Mouse (Mus musculus) kidney, postnatal 0 days (tissue): Measurements from ENCODE around the gene Mrc2. TPM values are rescaled to one million over a fixed set of nuclear protein-coding genes. Genes with fewer than 3 reads are reported as not detected.
A peak's percentile ranks its signal among the peaks of the same experiment; 100 is the strongest.

Experiments
- ATAC-seq: fragments of 200-750 bp; cut with Nextera tagmentation; replicated peaks from 2 replicates; pipeline ENCODE4 v1.8.0; 2017; ENCODE audit warnings: low read depth, moderate number of reproducible peaks, moderate TSS enrichment, moderate library complexity; ENCODE audit not compliant: low FRiP score
- DNase-seq: peaks from one replicate; pipeline ENCODE4 v3.0.0-alpha.2; 2016; ENCODE audit warnings: low spot score
- H3K27ac ChIP-seq: fragments of 300-500 bp; sonication (generic); 2 replicates; pipeline ENCODE4 v1.5.1; 2014; ENCODE audit warnings: mild to moderate bottlenecking
- H3K27me3 ChIP-seq: fragments of 300-500 bp; sonication (generic); 2 replicates; pipeline ENCODE4 v1.6.1; 2014; ENCODE audit warnings: low read length, mixed read lengths; ENCODE audit not compliant: insufficient read depth
- H3K36me3 ChIP-seq: fragments of 300-500 bp; sonication (generic); 2 replicates; pipeline ENCODE4 v1.6.1; 2014; ENCODE audit warnings: low read length, mixed read lengths; ENCODE audit not compliant: insufficient read depth
- H3K4me1 ChIP-seq: fragments of 300-500 bp; sonication (generic); replicated peaks from 2 replicates; pipeline ENCODE4 v1.6.1; 2014; ENCODE audit warnings: antibody characterized with exemption, low read length, mixed read lengths; ENCODE audit not compliant: insufficient read depth
- H3K4me2 ChIP-seq: fragments of 300-500 bp; sonication (generic); 2 replicates; pipeline ENCODE4 v1.6.1; 2014; ENCODE audit warnings: mild to moderate bottlenecking, low read length, moderate library complexity, mixed read lengths
- H3K4me3 ChIP-seq: fragments of 300-500 bp; sonication (generic); replicated peaks from 2 replicates; pipeline ENCODE4 v1.5.1; 2014; ENCODE audit warnings: low read depth, low read length
- H3K9ac ChIP-seq: fragments of 300-500 bp; sonication (generic); 2 replicates; pipeline ENCODE4 v1.6.1; 2014; ENCODE audit warnings: low read depth, low read length
- H3K9me3 ChIP-seq: fragments of 300-500 bp; sonication (generic); replicated peaks from 2 replicates; pipeline ENCODE4 v1.6.1; 2016; ENCODE audit warnings: low read length, inconsistent platforms, mixed read lengths
- CTCF ChIP-seq: IDR thresholded peaks from 2 replicates; pipeline ENCODE4 v1.5.1; 2016; ENCODE audit warnings: antibody characterized with exemption, low read depth, mild to moderate bottlenecking, moderate library complexity
- WGBS: fragments of 180-500 bp; shearing (Covaris S2); extraction: QIAGEN DNeasy Blood & Tissue Kit; methylation state at CpG from one replicate; pipeline ENCODE4 v1.1.7; 2014; 5-methylcytosine and 5-hydroxymethylcytosine counted together
- polyA plus RNA-seq: library from polyadenylated mRNA; unstranded; fragments of >200 nt; fragmentation: Nextera tagmentation; extraction: Ambion mirVana; gene quantifications from 2 replicates; pipeline ENCODE4 v1.2.1, GENCODE M21; 2015

The Mrc2 gene
- polyA plus RNA-seq, 1 experiment from 2014 or later, result 9.5 TPM

DNA sequence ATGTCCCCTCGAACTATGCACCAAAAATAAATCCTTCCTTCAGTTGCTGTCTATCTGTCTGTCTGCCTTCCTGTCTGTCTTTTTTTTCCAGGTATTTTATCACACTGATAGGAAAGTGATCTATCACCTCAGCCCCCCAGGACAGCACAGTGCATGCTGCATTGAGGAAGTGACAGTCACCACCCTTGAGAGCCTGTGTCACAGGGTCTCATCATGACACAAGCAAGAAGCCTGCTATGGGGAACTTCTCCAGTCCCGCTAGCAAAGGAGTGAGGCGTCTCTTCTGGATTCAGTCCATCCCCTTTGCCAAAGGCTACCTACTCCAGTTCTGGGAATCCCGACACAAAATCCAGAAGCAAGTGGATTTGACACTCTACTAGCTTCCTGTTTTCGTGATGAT lies 76.4 kb downstream of the Mrc2 start:
- Histone ChIP-seq H3K9ac (no peak overlapping the region), H3K9me3 (no peaks in the 10 kb centered on the region), H3K4me3 (no peak overlapping the region), H3K27me3 (no peaks in the 10 kb centered on the region), H3K36me3 (no peaks in the 10 kb centered on the region), H3K4me1 (peaks cover 12% of the 10 kb centered on the region; the same call in 1 of the 2 replicates), H3K27ac (no peak overlapping the region), H3K4me2 (no peak overlapping the region)
- no peak for TF ChIP-seq CTCF
- no peak for ATAC-seq
- no peak for DNase-seq
- 74% methylated on average over 5 of the region's 5 CpGs for WGBS

DNA sequence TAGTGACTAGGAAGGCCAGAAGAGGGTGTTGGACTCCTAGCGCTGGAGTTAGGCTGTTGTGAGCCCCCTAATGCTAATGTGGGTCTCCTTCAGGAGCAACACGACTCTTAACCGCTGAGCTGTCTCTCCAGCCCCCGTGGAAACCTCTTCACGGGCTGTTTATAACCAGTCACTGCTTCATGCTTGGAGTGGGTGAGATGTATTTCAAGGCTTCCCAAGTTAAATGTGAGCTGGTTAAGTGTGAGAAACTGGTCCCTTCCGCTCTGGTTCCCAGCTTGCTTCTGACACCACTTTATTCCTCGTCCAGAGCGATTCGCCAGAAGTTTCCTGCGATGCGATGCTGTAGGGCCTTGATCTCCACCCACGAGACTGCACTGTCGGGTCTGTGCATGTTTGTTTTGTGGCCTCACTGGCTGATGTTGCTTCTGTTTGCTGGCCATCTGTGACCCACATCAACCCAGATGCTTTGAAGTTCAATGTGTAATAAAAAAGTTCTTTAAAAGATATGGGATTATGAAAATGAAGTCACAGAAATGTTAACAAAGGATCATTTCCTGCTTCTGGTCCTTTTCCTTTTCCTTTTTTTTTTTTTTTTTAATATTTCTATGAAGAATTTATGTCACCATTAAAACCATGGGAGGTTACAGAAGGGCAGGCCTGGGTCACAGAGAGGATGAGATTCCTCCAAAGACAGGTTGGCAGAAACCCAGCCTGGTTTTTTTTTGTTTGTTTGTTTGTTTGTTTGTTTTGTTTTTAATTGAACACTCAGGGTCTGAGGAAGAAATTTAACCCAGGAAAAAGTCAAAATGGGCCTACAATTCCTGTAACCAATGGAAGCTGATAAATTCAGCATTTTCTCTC lies 77.3 kb downstream of the Mrc2 start:
- no peak overlapping the region for H3K4me3 ChIP-seq
- TF ChIP-seq CTCF, result no peak
- H3K9me3 ChIP-seq, result no peaks in the 10 kb centered on the region
- H3K27ac ChIP-seq, result no peak overlapping the region
- ATAC-seq (no peak), DNase-seq (peak; percentile 17)
- H3K4me2 ChIP-seq, result no peak overlapping the region
- peaks cover 11% of the 10 kb centered on the region; the same call in 1 of the 2 replicates for H3K4me1 ChIP-seq
- H3K27me3 ChIP-seq, result no peaks in the 10 kb centered on the region
- no peaks in the 10 kb centered on the region for H3K36me3 ChIP-seq
- 79% methylated on average over 13 of the region's 13 CpGs for WGBS
- H3K9ac ChIP-seq, result no peak overlapping the region

DNA sequence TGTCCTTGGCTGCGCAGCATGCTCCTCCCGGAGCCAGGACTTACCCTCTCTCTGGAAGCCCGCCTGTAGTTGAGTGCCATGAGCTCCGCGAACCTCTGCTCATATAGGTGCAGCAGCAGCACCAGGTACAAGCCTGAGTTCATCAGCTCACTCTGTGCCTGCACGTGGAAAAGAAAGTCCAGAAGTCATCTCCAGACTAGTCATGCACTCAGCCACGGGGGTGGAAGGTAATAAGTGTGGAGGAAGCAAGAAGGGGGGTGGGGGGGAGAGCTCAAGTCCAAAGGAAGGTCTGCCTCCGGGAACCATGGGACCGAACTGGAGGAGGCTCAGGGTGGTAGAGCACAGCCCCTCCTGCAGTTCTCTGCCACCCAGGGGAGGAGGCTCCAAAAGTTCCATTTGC lies 79.4 kb downstream of the Mrc2 start:
- Histone ChIP-seq H3K27ac (no peak overlapping the region), H3K9ac (no peak overlapping the region), H3K9me3 (no peaks in the 10 kb centered on the region), H3K4me1 (0 out of 2 replicates have a peak, but pooled peaks cover 8% of the 10 kb centered on the region), H3K4me3 (no peak overlapping the region), H3K27me3 (no peaks in the 10 kb centered on the region), H3K4me2 (no peak overlapping the region), H3K36me3 (no peaks in the 10 kb centered on the region)
- no peak for TF ChIP-seq CTCF
- no peak for DNase-seq
- peak; percentile 70 for ATAC-seq
- WGBS, result 63% methylated on average over 9 of the region's 9 CpGs

DNA sequence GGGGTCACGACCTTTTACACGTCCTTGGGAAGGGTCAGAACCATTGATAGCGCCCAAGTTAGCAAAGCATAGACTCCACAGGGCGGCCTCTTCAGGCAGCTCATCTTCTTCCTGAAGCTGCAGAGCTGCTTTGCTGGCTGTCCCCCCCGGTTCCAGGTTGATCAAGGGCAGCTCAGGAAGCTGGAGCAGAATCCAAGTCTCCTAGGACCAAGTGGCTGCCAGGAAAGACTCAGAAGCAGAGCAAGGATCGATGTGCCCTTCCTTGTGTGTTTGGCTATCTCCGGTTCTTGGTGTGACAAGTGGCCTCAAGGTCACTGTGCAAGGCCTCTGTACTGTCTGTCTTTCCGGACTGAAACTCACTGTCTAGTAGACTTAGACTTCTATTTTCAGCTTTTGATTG lies 81.4 kb downstream of the Mrc2 start:
- no peak for DNase-seq
- Histone ChIP-seq H3K4me2 (no peak overlapping the region), H3K9ac (no peak overlapping the region), H3K27me3 (no peaks in the 10 kb centered on the region), H3K27ac (no peak overlapping the region), H3K4me1 (0 out of 2 replicates have a peak, but pooled peaks cover 8% of the 10 kb centered on the region), H3K9me3 (no peaks in the 10 kb centered on the region), H3K4me3 (no peak overlapping the region), H3K36me3 (no peaks in the 10 kb centered on the region)
- TF ChIP-seq CTCF, result no peak
- ATAC-seq, result no peak
- WGBS, result 53% methylated on average over 8 of the region's 8 CpGs

DNA sequence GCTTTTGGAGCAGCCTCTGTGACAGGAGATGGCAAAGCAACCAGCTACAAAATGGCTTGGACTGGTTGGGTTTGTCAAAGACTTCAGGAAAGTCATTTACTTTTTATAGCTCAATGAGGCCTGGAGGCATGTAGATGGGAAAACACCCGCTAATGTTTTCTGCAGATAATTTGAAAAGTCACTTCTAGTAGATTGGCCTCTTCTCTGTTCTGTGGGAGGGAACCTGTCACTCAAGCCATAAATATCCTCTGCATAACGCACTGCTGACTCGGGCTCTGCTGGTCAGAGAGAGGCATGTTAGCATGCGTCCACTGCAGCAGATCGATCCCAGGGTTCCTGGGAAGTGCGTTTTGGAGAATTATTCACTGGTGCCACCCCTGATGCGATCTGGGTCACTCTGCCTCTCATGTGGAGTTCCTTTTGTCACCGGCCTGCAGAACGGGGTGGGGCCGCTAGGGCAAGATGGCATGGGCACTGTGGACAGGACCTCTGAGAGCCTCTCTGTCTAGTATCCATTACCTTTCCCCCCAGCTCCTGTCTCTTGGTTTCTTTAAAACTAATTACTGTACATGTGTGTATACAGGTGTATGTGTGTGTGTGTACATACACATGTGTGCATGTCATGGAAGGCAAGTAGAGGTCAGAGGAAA lies 82.2 kb downstream of the Mrc2 start:
- H3K27ac ChIP-seq, result no peak overlapping the region
- no peak overlapping the region for H3K9ac ChIP-seq
- 33% methylated on average over 10 of the region's 10 CpGs for WGBS
- TF ChIP-seq CTCF, result no peak
- H3K4me2 ChIP-seq, result no peak overlapping the region
- 0 out of 2 replicates have a peak, but pooled peaks cover 8% of the 10 kb centered on the region for H3K4me1 ChIP-seq
- no peaks in the 10 kb centered on the region for H3K36me3 ChIP-seq
- no peak for ATAC-seq
- peak; percentile 37 for DNase-seq
- H3K4me3 ChIP-seq, result no peak overlapping the region
- no peaks in the 10 kb centered on the region for H3K9me3 ChIP-seq
- no peaks in the 10 kb centered on the region for H3K27me3 ChIP-seq

DNA sequence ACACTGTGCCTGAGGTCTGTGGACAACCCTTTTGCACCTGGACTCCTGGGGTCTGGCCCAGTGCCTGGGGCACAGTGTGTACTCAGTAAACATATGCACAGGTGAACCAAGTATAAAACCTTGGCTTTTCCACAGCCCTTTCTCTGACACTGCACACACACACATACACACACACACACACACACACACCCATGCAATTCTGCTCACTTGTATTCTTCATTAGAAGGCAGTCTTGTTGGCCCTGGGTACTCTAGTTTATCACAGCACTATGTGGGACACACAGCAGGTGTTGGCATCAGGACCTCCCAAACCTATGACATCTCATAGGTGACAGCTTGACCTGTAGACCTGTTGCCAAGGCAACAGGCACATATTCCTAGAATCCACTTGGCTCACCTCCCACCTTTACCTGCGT lies 83.4 kb downstream of the Mrc2 start:
- no peak for TF ChIP-seq CTCF
- ATAC-seq, result no peak

More for the DNA sequence above, 83.4 kb downstream of the Mrc2 start:
- Histone ChIP-seq H3K27ac (no peak overlapping the region), H3K27me3 (no peaks in the 10 kb centered on the region), H3K9me3 (no peaks in the 10 kb centered on the region), H3K4me3 (no peak overlapping the region), H3K4me1 (0 out of 2 replicates have a peak, but pooled peaks cover 8% of the 10 kb centered on the region), H3K9ac (no peak overlapping the region), H3K4me2 (no peak overlapping the region), H3K36me3 (no peaks in the 10 kb centered on the region)
- DNase-seq, result no peak
- 92% methylated on average over 1 of the region's 1 CpGs for WGBS
